Mouse (Mus musculus): ENCODE measurements at regions not wholly inside any gene's neighbourhood (a gene's known extent, or its start where the extent isn't known, plus 50 kb on each side); places are given as distances from the start of the nearest gene placed in this dataset.

GRCm38 (mm10) chr2:115519974-115520373, 61.5 kb upstream of the BC052040 start:
- no peak for DNase-seq (ENCODE audit: low spot score in 2 of 2)
- H3K4me3 ChIP-seq, result no peak overlapping the region
- TF ChIP-seq CTCF (conservative IDR thresholded peaks at IDR 0.05), result no peak
- H3K27ac ChIP-seq, result no peak overlapping the region

- no peak for TF ChIP-seq CTCF (conservative IDR thresholded peaks at IDR 0.05)
- Histone ChIP-seq H3K4me3 (no peak overlapping the region), H3K27ac (no peak overlapping the region)
- DNase-seq (ENCODE audit: low spot score in 2 of 2), result no peak
These were observed 60.9 kb upstream of the BC052040 start for GRCm38 (mm10) chr2:115520413-115521139.

DNA sequence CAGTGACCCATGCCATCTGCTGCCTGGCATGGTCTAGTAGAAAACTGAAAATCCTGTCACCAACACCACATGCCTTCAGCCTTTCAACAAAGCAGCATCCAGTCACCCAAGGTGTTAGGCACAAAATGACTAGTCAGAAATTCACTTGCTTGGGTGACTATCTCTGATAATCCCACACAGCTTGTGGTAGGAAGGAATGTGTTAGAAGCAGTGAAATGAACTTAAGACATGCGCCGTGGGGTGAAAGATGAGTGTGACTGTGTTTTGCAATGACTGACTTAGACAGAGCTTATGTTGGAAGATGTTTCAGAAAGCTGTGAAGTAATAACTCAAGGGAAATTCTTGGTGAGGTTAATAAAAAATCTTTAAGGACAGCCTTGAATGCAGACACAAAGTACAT, 51.6 kb upstream of the BC052040 start:
- H3K4me3 ChIP-seq, result no peak overlapping the region
- no peak for TF ChIP-seq CTCF (conservative IDR thresholded peaks at IDR 0.05)
- DNase-seq (ENCODE audit: low spot score in 2 of 2), result no peak
- H3K27ac ChIP-seq, result no peak overlapping the region
